ENCODE assay signal across 24 mouse cellular contexts in genomic region chr2:35760867-35761266, GRCm38 (mm10).
DNase-seq lines count a peak whose midpoint lies in the region; ATAC-seq and TF ChIP-seq lines count a peak whose summit lies in the region.
"Had no signal": no experiment of that assay in that cellular context is flagged by ENCODE, and none has a peak within 500 bp of the region (broad histone marks: within the 10 kb centered on the region; RNA-seq: fewer than 3 reads in every experiment).

No protein-coding gene starts in this region.

- no peaks in the 10 kb centered on the region for H3K36me3 ChIP-seq in hindbrain, embryonic 13.5 days
- no peaks in the 10 kb centered on the region for H3K36me3 ChIP-seq in hindbrain, postnatal 0 days (ENCODE audit: insufficient read depth, low read length)
- no peaks in the 10 kb centered on the region for H3K36me3 ChIP-seq in forebrain, postnatal 0 days (ENCODE audit: insufficient read depth)
- H3K36me3 ChIP-seq: embryonic facial prominence, embryonic 10.5 days; embryonic facial prominence, embryonic 15.5 days; limb, embryonic 13.5 days; lung, embryonic 15.5 days; midbrain, embryonic 10.5 days had no signal

- no peak overlapping the region for H3K4me2 ChIP-seq in hindbrain, embryonic 13.5 days
- H3K4me2 ChIP-seq in hindbrain, postnatal 0 days (ENCODE audit: low read depth, low read length), result no peak overlapping the region
- no peak overlapping the region for H3K4me2 ChIP-seq in forebrain, postnatal 0 days (ENCODE audit: low read depth)
- H3K4me2 ChIP-seq: embryonic facial prominence, embryonic 15.5 days; heart, embryonic 11.5 days; limb, embryonic 13.5 days; liver, embryonic 11.5 days; lung, embryonic 15.5 days had no signal

- no peak overlapping the region for H3K4me3 ChIP-seq in hindbrain, embryonic 13.5 days
- no peak overlapping the region for H3K4me3 ChIP-seq in hindbrain, postnatal 0 days (ENCODE audit: low read length)
- no peak overlapping the region for H3K4me3 ChIP-seq in forebrain, postnatal 0 days (ENCODE audit: low read depth, low read length)
- H3K4me3 ChIP-seq: embryonic facial prominence, embryonic 10.5 days; embryonic facial prominence, embryonic 15.5 days; gastrocnemius, adult 2 months; left cerebral cortex, adult 2 months; limb, embryonic 13.5 days; lung, embryonic 15.5 days; midbrain, embryonic 10.5 days had no signal

- TF ChIP-seq CTCF in hindbrain, postnatal 0 days (IDR thresholded peaks at IDR 0.05; ENCODE audit: low read depth), result no peak
- no peak for TF ChIP-seq CTCF in forebrain, postnatal 0 days (IDR thresholded peaks at IDR 0.05; ENCODE audit: low read depth)

- 0 out of 2 replicates have a peak, but pooled peaks cover 4% of the 10 kb centered on the region for H3K27me3 ChIP-seq in hindbrain, embryonic 13.5 days
- H3K27me3 ChIP-seq in hindbrain, postnatal 0 days (ENCODE audit: insufficient read depth, low read length), result no peaks in the 10 kb centered on the region
- no peaks in the 10 kb centered on the region for H3K27me3 ChIP-seq in forebrain, postnatal 0 days (ENCODE audit: insufficient read depth, low read length)
- H3K27me3 ChIP-seq: limb, embryonic 13.5 days; lung, embryonic 15.5 days had no signal

- H3K27ac ChIP-seq in hindbrain, embryonic 13.5 days, result peak overlapping the region; percentile 70
- H3K27ac ChIP-seq in hindbrain, postnatal 0 days, result no peak overlapping the region
- H3K27ac ChIP-seq in forebrain, postnatal 0 days (ENCODE audit: low read depth, low read length), result 0 out of 2 replicates have a peak overlapping the region, but pooled peaks have one; percentile 9
- H3K27ac ChIP-seq: embryonic facial prominence, embryonic 10.5 days; embryonic facial prominence, embryonic 15.5 days; gastrocnemius, adult 2 months; left cerebral cortex, adult 2 months; limb, embryonic 13.5 days; lung, embryonic 15.5 days; midbrain, embryonic 10.5 days had no signal

- no peak for DNase-seq in hindbrain, postnatal 0 days (ENCODE audit: low spot score)
- DNase-seq in retina, postnatal 1 day, result peak; percentile 69
- no peak for DNase-seq in retina, embryonic 14.5 days (ENCODE audit: low spot score)
- DNase-seq in forebrain, postnatal 0 days, result no peak
- DNase-seq in right cerebral cortex, postnatal 25 days, result no peak
- DNase-seq: adrenal gland, postnatal 25 days; B cell, adult 2 months; cerebellum, adult 18-20 months; gastrocnemius, adult 2 months; gastrocnemius, postnatal 36 days; heart, adult 18-20 months; heart, postnatal 36 days; kidney, adult 11 months; kidney, postnatal 14 days had no signal

- H3K4me1 ChIP-seq in hindbrain, embryonic 13.5 days (replicated peaks), result peaks cover 14% of the 10 kb centered on the region
- H3K4me1 ChIP-seq in hindbrain, postnatal 0 days (ENCODE audit: insufficient read depth, low read length), result no peaks in the 10 kb centered on the region
- no peaks in the 10 kb centered on the region for H3K4me1 ChIP-seq in forebrain, postnatal 0 days (ENCODE audit: insufficient read depth)
- H3K4me1 ChIP-seq: embryonic facial prominence, embryonic 15.5 days; limb, embryonic 13.5 days had no signal

- peak; percentile 29; the same call in 1 of the 2 replicates for ATAC-seq in hindbrain, embryonic 13.5 days (ENCODE audit: low FRiP score)
- no peak for ATAC-seq in hindbrain, postnatal 0 days
- peak; percentile 57 for ATAC-seq in forebrain, postnatal 0 days
- ATAC-seq: inflammation-experienced regulatory T-cells, adult 6 months had no signal

- H3K9ac ChIP-seq in hindbrain, embryonic 13.5 days, result no peak overlapping the region
- no peak overlapping the region for H3K9ac ChIP-seq in hindbrain, postnatal 0 days (replicated peaks; ENCODE audit: low read length)
- no peak overlapping the region for H3K9ac ChIP-seq in forebrain, postnatal 0 days
- H3K9ac ChIP-seq: embryonic facial prominence, embryonic 15.5 days; limb, embryonic 13.5 days; lung, embryonic 15.5 days had no signal

- H3K9me3 ChIP-seq in hindbrain, embryonic 13.5 days, result no peaks in the 10 kb centered on the region
- H3K9me3 ChIP-seq in hindbrain, postnatal 0 days (ENCODE audit: low read length), result no peaks in the 10 kb centered on the region
- H3K9me3 ChIP-seq in forebrain, postnatal 0 days (ENCODE audit: low read length), result no peaks in the 10 kb centered on the region
- H3K9me3 ChIP-seq: embryonic facial prominence, embryonic 10.5 days; embryonic facial prominence, embryonic 15.5 days; limb, embryonic 13.5 days; lung, embryonic 15.5 days; midbrain, embryonic 10.5 days had no signal
